Mouse (Mus musculus) MN1 (cell line): Measurements from ENCODE around the gene Sgk1.

Source experiments
- DNase-seq: peaks from one replicate; pipeline ENCODE4 v3.0.0-alpha.2; 2016; ENCODE audit warnings: low spot score

Sgk1 gene

DNA sequence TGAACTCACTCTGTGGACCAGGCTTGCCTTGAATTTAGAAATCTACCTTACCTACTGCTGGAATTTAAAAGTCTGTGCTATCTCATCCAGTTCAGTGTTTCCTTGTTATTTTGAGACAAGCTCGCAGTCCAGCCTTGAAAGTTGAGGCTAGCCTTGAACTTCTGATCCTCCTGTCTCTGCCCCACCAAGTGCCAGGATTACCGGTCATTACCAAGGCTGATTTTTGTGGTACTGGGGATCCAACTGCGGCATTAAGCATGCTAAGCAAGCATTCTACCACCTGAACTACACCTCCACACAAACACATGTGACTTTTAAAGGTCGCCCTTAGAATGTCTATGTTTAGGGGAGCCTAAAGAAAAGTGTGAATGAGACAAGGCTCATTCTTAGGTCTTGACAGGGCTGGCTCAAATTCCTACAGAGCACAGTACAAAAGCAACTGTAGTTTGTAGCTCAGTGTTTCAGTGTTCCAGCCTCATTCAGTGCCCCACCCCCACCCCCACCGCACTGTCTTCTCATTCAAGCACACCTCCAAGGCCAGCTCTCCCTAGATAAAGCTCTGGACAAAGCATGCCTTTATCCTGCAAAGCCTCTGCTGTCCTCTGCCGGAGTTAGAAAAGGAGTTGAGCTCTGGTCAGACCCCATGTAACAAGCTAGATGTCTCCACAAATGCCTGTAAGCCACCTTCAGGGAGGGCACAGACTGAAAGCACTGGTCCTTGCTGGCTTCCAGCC lies 36.2 kb downstream of the Sgk1 start:
- no peak for DNase-seq

GRCm38 (mm10) chr10:21918750-21919145 lies 36.8 kb downstream of the Sgk1 start:
- DNase-seq, result no peak

DNA sequence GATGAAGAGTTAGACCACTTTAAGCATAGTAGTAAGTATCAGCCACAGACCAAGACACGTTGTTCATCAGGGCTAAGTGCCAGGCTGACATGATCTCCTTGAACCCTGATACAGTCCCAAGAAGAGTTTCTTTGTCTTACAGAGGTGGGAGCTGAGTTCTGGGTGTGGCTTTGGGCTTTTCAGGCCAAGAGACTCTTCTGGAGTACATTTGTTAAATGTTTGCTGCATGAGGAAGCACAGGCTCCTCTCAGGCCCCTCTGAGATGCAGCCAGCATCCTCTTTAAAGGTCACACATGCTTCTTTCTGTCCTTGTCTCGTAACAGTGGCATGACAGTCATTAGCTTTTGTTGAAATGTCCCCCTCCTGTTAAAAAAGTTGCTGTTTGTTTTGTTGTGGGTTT lies 38.6 kb downstream of the Sgk1 start:
- no peak for DNase-seq

GRCm38 (mm10) chr10:21922716-21923350 lies 40.8 kb downstream of the Sgk1 start:
- DNase-seq, result peak; percentile 59

DNA sequence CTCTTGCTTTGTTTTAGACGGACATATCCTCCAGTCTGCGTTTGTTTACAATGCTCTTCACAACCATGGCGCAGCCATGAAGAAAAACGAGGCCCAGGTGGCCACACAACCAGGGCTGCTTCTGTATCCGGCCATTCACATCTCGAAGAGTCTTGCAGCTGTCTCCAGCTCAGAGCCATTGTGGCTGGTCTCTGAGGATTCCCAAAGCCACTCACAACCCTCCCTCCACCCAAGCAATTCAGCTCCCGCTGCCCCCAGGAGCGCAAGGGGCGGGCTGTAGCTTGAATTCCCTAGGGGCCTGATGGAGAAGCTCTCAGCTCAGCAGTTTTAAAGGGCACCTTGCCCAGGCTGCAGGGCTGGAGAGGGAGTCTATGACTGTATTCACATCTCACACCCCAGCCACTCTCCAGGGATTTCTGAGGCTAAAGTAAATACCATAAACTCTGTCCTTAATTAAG lies 41.5 kb downstream of the Sgk1 start:
- DNase-seq, result peak; percentile 91

- no peak for DNase-seq
Observed at GRCm38 (mm10) chr10:21924051-21924720, 42.2 kb downstream of the Sgk1 start.

- no peak for DNase-seq
Observed at GRCm38 (mm10) chr10:21926941-21927340, 45.0 kb downstream of the Sgk1 start.

- DNase-seq, result peak; percentile 59
Observed at GRCm38 (mm10) chr10:21930781-21931380, 48.9 kb downstream of the Sgk1 start.

DNA sequence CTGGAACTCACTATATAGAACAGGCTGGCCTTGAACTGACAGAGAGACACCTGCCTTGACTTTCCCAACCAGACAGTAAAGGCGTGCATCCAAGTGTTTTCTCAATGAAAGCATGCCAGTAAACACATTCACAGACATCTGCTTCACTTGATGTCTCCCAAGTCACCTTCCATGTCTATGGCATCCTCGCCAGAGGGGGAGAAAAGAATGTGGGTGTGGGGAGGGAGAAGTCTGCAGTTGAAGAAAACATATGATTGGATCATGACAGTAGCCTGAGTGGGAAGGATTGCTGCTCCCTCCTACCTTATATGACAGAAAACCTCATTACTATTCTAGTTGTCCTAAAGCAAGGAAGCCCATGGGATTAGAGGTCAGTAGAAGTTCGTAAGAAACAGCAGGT lies 50.8 kb downstream of the Sgk1 start:
- no peak for DNase-seq

GRCm38 (mm10) chr10:21934826-21935225 lies 52.8 kb downstream of the Sgk1 start:
- DNase-seq, result no peak

DNA sequence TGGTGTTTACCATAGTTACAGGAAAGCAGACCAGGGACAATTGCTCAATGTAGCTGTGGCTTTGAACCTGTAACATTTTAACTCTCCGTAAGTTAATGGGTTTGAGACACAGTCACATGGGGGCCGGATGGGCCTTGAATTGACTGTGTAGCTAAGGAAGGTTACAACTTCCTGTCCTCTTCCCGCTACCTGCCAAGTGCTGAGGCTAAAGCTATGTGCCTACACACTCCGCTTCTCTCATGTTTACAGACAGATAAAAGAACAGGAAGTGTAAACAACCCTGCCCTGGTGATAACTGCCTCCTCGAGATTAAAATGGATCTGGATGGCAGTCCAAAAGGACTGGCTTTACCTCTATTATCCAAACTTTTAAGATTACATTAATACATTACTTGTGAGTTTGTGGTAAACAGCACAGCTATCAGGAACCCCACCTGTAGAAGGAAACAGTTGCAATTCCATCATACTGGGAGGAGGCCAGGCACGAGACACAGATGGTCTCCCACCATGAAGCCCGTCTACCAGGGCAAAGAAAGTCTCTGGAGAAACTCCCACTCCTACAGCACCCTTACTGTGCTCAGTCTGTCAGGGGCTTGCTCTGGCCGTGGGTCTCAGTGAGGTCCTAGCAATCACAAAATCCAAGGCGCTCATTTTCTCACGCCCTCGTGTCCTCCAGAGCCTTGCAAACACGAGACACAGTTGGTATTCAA lies 54.7 kb downstream of the Sgk1 start:
- no peak for DNase-seq

GRCm38 (mm10) chr10:21937222-21937605 lies 55.2 kb downstream of the Sgk1 start:
- DNase-seq, result no peak

GRCm38 (mm10) chr10:21938166-21938565 lies 56.2 kb downstream of the Sgk1 start:
- DNase-seq, result no peak

- no peak for DNase-seq
Observed at GRCm38 (mm10) chr10:21941235-21941634, 59.3 kb downstream of the Sgk1 start.

GRCm38 (mm10) chr10:21943145-21943700 lies 61.2 kb downstream of the Sgk1 start:
- DNase-seq, result no peak

- no peak for DNase-seq
Observed at GRCm38 (mm10) chr10:21945195-21945594, 63.2 kb downstream of the Sgk1 start.

DNA sequence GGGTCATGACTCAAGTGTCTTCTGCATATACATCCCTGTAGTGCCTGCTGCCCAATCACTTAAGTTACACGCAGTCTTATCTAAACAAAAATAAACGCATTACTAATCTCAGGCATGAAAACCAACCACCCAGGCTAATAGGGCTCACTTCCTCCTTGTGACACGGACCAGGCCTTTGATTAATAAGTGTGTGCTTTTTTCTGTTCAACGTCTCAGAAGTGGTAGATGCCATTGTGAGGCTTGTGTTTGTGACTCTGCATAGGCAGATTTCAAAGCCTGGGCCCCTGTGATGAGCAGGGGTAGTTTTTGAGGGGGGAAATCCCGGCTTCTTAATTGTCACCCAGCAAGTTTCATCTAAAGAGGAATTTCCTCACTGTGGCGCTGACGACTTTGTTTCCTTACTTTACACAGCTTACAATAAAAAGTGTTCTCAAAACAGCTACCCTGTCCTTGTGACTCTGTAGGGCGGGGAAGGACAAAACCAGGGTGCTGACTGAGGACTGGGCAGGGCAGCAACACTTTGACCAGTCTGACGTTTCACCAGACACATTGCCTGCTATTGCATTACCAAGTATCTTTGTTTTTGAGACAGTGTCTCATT lies 64.9 kb downstream of the Sgk1 start:
- peak; percentile 66 for DNase-seq

DNA sequence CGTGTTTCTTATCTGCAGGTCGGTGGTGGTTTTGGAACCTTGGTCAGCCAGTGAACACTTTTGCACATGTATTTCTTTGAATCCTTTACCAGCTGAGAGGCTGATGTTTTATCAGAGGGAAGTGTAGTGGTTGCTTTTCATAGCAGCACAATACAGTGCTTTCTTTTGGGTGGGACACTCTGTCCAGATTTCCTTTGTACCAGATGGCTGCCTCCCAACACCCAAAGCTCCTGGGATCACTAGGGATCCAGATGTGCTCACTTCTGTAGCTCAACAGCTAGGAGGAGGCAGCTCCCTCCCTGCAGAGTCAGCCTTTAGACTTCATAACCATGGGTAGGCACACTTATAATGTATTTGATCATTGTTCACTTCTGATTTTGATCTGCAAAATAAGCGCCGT lies 70.5 kb downstream of the Sgk1 start:
- DNase-seq, result peak; percentile 71

GRCm38 (mm10) chr10:21961111-21961510 lies 79.1 kb downstream of the Sgk1 start:
- no peak for DNase-seq

DNA sequence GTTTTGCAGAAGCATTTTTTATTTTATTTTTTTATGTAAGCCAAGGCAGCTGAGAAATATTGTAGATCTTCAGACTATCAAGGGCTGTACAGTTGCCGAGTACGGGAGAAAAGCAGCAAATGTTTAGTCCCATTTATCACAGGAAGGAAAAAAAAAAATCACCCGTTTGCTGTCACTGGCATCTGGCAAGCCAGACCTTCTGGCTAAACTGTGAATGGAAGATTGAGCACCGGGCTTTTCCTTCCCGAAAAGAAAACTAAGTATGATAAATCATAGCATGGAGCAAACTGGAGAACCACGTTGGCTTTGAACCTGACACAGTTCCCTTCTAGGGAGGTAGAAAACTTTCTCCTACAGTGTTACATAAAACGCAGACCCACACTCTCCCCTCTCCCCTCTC lies 81.0 kb downstream of the Sgk1 start:
- DNase-seq, result no peak

GRCm38 (mm10) chr10:21973676-21974075 lies 91.7 kb downstream of the Sgk1 start:
- DNase-seq, result no peak
